Mouse (Mus musculus) kidney, postnatal 25 days (tissue): ENCODE data around the gene Gm13212.
A peak's percentile ranks its signal among the peaks of the same experiment; 100 is the strongest.
"Not testable (repeated sequence)": the region's sequence is repeated elsewhere in the genome, so short reads cannot be mapped to it uniquely, and the experiment has no call there.

Experiments used
- DNase-seq, 2 experiments: peaks; one replicate each; pipeline ENCODE4 v3.0.0; 2021; ENCODE audit warnings: mixed read lengths in 2 of 2

Gm13212 gene

GRCm38 (mm10) chr4:145585078-145585477, at the start of gene Gm13212:
Gene Gm13212, plus strand, starts transcription at chr4:145585166.
- DNase-seq: peak in 1 of 2 experiments; percentile 40

- DNase-seq: not testable (repeated sequence)
Measured at GRCm38 (mm10) chr4:145543861-145544260, 41.1 kb upstream of the Gm13212 start.

DNA sequence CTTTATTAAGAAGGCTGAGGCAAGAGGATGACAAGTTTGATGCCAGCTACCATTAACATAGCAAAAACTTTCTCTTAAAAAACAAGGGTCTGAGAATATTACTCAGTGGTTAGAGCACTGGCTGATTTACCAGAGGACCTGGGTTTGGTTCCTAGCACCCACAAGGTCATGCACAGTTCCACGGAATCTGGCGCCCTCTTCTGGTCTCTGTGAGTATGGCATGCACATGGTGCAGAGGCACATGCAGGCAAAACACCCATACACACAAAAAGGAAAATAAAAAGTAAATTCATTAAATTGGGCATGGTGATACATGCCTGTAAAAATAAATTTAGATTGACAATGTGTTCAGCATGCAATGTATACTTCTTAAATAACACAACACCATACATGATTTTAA, 39.9 kb upstream of the Gm13212 start:
- peak in 1 of 2 experiments; percentile 32 for DNase-seq

DNA sequence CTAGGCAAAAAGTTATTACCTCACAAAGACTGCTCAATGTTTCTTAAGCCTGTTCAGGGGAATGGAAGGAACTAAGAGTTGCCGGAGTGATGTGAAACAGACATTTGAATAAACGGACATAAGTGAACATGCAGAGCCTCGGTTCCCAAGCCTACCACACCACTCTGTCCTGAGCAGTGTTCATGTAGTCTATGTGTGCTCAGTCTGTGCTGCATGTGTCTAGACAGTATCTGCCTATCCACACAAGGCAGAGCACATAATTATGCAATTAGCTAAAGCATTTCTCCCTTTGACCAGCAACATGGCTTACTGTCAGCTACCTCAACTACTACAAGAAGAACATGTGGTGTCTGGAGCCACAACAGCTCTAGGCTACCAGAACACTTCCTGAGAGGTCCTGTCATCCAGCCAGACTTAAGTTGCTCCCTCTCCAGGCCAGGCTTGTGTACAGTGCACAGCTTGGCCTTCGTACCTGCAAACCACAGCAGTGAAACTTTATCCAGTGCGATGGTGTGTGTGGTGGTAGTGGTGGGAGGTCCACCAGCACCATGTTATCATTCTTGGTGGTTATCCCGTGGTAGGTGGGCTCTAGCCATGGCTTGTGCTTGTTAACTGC, 39.1 kb upstream of the Gm13212 start:
- DNase-seq: not testable (repeated sequence)

GRCm38 (mm10) chr4:145546477-145546876, 38.5 kb upstream of the Gm13212 start:
- peak in 1 of 2 experiments; percentile 48 for DNase-seq

- DNase-seq: no peak
Measured at GRCm38 (mm10) chr4:145556680-145557079, 28.3 kb upstream of the Gm13212 start.

DNA sequence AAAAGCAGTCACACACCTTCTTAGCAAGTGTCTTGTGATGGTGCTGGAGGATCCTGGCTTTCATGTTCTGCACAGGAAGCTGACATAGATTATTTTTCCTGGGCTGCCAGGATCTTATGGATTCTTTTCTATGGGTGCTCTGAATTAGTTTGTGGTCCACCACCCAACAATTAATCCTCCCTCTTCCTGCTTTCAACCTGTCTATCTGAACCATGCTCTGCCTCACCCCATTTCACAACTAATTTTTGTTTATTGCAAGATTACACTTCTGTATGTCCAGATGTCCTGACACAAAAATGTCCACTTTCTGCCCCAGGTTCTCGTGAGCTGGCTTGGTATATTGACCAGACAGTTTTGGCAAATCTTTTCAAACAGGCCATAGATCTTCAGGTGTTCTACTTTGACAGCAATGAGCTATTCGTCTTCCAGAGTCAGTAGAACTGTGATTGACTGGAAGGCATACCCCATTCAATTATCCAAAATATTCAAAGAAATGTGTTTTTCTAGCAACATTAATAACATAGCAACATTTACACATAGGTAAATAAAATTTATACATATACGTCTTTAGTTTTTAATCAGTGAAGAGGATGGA, 25.4 kb upstream of the Gm13212 start:
- DNase-seq: no peak

GRCm38 (mm10) chr4:145564111-145564821, 20.7 kb upstream of the Gm13212 start:
- DNase-seq: no peak

DNA sequence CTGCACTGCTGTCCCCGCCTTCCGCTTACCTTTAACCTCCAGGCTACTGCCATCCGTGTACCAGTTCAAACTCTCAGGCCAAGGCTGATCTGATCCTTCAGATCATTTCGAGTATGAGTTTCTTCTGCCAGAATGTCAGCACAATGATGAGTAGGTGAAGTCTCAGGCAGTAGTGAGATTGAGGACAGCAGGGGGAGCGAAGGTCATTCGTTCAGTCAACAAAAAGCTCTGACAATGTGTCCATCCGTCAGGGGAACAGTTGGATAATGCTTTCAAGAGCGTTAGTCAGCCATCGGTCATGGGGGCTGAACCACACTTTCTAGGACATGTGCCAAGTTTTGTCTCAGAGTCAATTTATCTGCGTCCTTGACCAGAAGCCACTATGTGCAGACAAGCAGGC, 14.5 kb upstream of the Gm13212 start:
- not testable (repeated sequence) for DNase-seq

GRCm38 (mm10) chr4:145576623-145577022, 8.3 kb upstream of the Gm13212 start:
- DNase-seq: not testable (repeated sequence)

GRCm38 (mm10) chr4:145580333-145580732, 4.6 kb upstream of the Gm13212 start:
- not testable (repeated sequence) for DNase-seq

GRCm38 (mm10) chr4:145586046-145586445, 1.1 kb downstream of the Gm13212 start:
- not testable (repeated sequence) for DNase-seq

- DNase-seq: not testable (repeated sequence)
Measured at GRCm38 (mm10) chr4:145594183-145594582, 9.2 kb downstream of the Gm13212 start.

DNA sequence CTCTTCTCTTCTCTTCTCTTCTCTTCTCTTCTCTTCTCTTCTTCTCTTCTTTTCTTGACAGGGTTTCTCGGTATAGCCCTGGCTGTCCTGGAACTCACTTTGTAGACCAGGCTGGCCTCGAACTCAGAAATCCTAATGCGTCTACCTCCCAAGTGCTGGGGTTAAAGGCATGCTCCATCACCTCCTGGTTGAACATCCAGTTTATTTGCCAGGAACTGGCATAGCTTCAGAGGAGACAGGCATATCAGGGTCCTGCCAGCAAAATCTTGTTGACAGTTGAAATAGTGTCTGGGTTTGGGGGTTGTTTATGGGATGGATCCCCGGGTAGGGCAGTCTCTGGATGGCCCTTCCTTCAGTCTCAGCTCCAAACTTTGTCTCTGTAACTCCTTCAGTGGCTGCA, 9.8 kb downstream of the Gm13212 start:
- DNase-seq: not testable (repeated sequence)

GRCm38 (mm10) chr4:145640416-145641185, 55.6 kb downstream of the Gm13212 start:
- peak in 1 of 2 experiments; percentile 40 for DNase-seq

DNA sequence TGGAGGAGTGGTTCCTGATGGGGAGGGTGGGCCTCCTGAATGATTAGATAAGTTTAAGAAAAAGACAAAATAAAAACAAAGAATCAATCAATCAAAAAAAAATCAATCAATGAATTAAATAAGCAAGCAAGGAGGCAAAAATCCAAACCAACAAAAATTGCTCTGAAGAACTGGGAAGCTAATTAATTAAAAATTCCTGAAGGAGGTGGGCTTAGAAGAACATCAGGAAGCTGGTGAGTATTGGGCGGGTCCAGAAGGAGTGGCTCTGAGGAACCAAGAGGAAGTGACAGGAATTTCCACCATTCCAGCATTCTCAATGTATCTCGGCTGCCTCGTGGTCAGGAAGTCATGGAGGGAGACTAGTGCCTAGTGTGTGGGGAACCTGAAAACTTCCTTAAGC, 85.4 kb downstream of the Gm13212 start, which contains the start of gene Zfp980:
Gene Zfp980 (plus strand): TSS at position 301 of the 400 bp plus-strand sequence.
- not testable (repeated sequence) for DNase-seq

DNA sequence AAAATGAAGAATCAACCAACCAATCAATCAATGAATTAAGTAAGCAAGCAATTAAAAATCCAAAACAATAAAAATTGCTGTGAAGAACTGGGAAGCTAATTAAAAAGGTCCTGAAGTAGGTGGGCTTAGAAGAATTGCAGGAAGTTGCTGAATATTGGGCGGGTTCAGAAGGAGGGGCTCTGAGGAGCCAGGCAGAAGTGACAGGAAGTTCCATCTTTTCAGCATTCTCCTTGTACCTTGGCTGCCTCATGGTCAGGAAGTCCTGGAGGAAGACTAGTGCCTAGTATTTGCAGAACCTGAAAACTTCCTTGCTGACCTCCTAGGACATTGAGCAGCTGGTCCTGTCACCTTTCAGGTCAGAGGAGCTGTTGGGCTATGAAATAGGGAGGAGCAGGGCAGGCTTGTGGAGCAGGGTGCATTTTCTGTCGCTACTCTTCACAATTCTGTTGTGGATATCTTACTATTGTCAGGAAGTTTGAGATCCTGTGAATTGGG, 89.4 kb downstream of the Gm13212 start:
- not testable (repeated sequence) for DNase-seq
